Mouse (Mus musculus): ENCODE measurements around the gene Adamts7. TPM values are rescaled to one million over a fixed set of nuclear protein-coding genes. Genes with fewer than 3 reads are reported as not detected.

Gene Adamts7
- polyA plus RNA-seq, 1 experiment, result 4.6 TPM

DNA sequence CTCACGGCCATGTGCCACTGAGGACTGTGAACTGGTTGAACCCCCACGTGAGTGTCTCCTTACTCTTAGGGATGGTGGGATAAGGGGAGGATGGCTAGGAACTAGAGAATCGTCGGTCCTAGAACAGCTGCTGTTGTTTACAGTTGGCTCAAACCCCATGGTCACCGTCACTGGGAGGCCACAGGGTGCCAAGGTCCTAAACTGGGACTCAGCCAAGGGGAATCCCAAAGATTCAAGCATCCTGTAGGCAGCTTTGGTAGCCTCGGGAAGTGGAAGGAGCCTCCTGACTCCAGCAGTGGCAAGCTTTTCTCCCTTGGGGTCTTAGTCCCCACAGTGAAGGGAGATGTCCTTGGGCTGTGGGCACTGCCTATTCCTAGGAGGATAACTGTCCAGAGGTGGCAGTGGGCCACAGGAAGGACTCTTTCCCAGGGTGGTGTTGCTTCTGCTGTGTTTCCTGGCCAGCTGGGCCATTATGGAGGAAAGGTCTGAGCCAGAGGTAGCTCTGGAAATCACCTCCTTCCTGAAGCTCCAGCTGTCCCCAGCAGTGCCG lies 34.3 kb downstream of the Adamts7 start:
- DNase-seq (ENCODE audit: low read depth in 1 of 2, low spot score in 2 of 2), result no peak
- Histone ChIP-seq H3K36me3 (ENCODE audit: control insufficient read depth, insufficient read depth, low read length) (no peaks in the 10 kb centered on the region), H3K27ac (ENCODE audit: insufficient read depth, low read length) (peak overlapping the region; percentile 8; the same call in 1 of the 2 replicates), H3K4me3 (ENCODE audit: extremely low read depth, insufficient read depth, insufficient read length) (no peak overlapping the region), H3K4me1 (ENCODE audit: control insufficient read depth, insufficient read depth, insufficient read length) (peaks cover 14% of the 10 kb centered on the region; the same call in 1 of the 2 replicates), H3K27me3 (ENCODE audit: control insufficient read depth, insufficient read depth, low read length) (no peaks in the 10 kb centered on the region)
- WGBS, result 74% methylated on average over 7 of the region's 7 CpGs
- TF ChIP-seq POLR2A (IDR thresholded peaks at IDR 0.05; ENCODE audit: low read depth, low read length) (no peak), CTCF (IDR thresholded peaks at IDR 0.05; ENCODE audit: extremely low read depth, insufficient read depth, insufficient read length, insufficient replicate concordance) (no peak)

DNA sequence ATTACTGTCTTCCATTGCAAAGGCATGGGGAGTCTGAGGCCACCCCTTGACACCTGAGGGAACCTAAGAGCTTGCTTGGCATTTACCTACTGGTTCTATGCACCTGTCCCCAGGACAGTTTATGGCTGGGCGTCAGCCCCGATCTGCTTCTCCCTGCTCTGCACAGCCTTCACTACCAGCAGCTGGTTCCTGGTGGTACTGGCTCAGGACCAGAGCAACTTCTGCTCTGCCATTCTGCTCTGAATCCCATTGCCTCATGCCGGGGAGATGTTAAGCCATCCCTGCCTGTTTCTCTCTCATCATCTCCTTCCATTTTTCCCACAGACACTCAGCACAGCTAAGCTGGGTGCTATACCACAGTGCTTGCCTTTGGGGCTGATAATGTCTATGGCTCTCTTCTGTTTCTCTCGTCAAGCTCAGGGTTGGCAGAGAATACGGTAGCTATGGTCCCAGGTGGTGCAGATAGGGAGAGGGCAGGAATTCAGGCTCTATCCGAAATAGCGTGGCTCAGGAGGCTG lies 35.1 kb downstream of the Adamts7 start:
- Histone ChIP-seq H3K27ac (ENCODE audit: insufficient read depth, low read length) (0 out of 2 replicates have a peak overlapping the region, but pooled peaks have one; percentile 8), H3K27me3 (ENCODE audit: control insufficient read depth, insufficient read depth, low read length) (no peaks in the 10 kb centered on the region), H3K4me1 (ENCODE audit: control insufficient read depth, insufficient read depth, insufficient read length) (peaks cover 15% of the 10 kb centered on the region; the same call in 1 of the 2 replicates), H3K36me3 (ENCODE audit: control insufficient read depth, insufficient read depth, low read length) (no peaks in the 10 kb centered on the region), H3K4me3 (ENCODE audit: extremely low read depth, insufficient read depth, insufficient read length) (no peak overlapping the region)
- no peak for DNase-seq (ENCODE audit: low read depth in 1 of 2, low spot score in 2 of 2)
- 74% methylated on average over 7 of the region's 7 CpGs for WGBS
- TF ChIP-seq CTCF (IDR thresholded peaks at IDR 0.05; ENCODE audit: extremely low read depth, insufficient read depth, insufficient read length, insufficient replicate concordance) (no peak), POLR2A (IDR thresholded peaks at IDR 0.05; ENCODE audit: low read depth, low read length) (no peak)

DNA sequence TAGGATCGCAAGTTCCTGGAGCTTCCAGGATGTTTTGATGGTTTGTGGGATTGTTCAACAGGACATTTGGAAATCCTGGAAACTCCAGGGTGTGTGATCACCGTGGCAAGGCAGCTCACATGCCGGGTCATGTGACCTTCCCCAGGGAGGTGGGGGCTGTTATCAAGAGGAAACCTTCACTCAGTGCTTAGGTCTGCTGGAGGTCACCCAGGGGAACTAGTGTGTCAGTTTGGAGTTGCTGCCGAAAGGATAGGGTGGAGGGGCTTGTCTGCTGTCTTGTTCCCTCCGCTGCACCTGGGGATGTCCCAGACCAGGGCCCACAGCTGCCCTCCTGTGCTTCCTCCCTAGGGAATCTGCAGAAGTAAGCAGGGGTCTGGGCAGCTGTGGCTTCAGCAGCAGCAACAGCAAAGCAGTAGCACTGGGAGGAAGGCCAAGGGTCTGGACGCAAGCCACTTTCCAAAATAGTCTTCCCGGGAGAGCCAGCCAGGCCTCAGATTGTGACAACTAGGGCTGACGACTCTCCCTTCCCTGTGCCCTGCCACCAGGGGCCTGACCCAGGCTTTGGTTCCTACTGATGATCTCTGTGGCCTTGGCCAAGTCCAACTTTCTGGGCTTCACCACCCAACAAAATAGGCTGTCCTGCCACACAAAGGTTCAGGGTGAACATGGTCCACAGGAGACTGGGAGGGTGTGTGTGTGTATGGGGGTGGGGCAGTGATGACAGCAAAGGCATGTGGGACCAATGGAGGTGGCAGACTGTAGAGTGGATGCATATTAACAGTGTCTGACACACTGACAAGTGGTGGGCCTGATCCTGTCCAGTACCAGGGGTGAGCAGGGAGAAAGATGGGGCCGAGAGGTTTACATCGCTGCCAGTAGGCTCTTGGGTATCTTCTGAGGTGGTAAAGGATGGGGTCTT lies 35.9 kb downstream of the Adamts7 start:
- TF ChIP-seq CTCF (IDR thresholded peaks at IDR 0.05; ENCODE audit: extremely low read depth, insufficient read depth, insufficient read length, insufficient replicate concordance) (no peak), POLR2A (IDR thresholded peaks at IDR 0.05; ENCODE audit: low read depth, low read length) (no peak)
- Histone ChIP-seq H3K36me3 (ENCODE audit: control insufficient read depth, insufficient read depth, low read length) (no peaks in the 10 kb centered on the region), H3K27me3 (ENCODE audit: control insufficient read depth, insufficient read depth, low read length) (no peaks in the 10 kb centered on the region), H3K4me3 (ENCODE audit: extremely low read depth, insufficient read depth, insufficient read length) (no peak overlapping the region), H3K27ac (ENCODE audit: insufficient read depth, low read length) (0 out of 2 replicates have a peak overlapping the region, but pooled peaks have one; percentile 8), H3K4me1 (ENCODE audit: control insufficient read depth, insufficient read depth, insufficient read length) (peaks cover 15% of the 10 kb centered on the region; the same call in 1 of the 2 replicates)
- WGBS, result 39% methylated on average over 10 of the region's 10 CpGs
- DNase-seq (ENCODE audit: low read depth in 1 of 2, low spot score in 2 of 2), result no peak

DNA sequence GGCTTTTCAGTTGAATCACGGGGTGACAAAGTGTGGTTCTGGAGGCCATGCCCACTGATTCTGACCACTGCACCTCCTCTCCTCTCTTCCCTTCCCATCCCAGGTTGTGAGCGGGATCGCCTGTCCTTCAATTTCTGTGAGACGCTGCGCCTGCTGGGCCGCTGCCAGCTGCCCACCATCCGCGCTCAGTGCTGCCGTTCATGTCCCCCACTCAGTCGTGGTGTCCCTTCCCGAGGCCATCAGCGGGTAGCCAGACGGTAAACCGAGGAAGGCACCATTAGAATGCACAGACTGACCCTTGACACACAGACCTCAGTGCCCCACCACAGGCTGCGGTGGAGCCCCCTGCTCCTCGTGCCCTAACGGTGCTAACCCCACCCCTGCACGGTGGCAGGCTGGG lies 36.7 kb downstream of the Adamts7 start:
- H3K36me3 ChIP-seq (ENCODE audit: control insufficient read depth, insufficient read depth, low read length), result peaks cover under 1% of the 10 kb centered on the region; the same call in 1 of the 2 replicates
- no peak for DNase-seq (ENCODE audit: low read depth in 1 of 2, low spot score in 2 of 2)
- H3K4me1 ChIP-seq (ENCODE audit: control insufficient read depth, insufficient read depth, insufficient read length), result peaks cover 15% of the 10 kb centered on the region; the same call in 1 of the 2 replicates
- WGBS, result 93% methylated on average over 18 of the region's 18 CpGs
- H3K27ac ChIP-seq (ENCODE audit: insufficient read depth, low read length), result no peak overlapping the region
- H3K4me3 ChIP-seq (ENCODE audit: extremely low read depth, insufficient read depth, insufficient read length), result no peak overlapping the region
- TF ChIP-seq POLR2A (IDR thresholded peaks at IDR 0.05; ENCODE audit: low read depth, low read length) (no peak), CTCF (IDR thresholded peaks at IDR 0.05; ENCODE audit: extremely low read depth, insufficient read depth, insufficient read length, insufficient replicate concordance) (no peak)
- H3K27me3 ChIP-seq (ENCODE audit: control insufficient read depth, insufficient read depth, low read length), result no peaks in the 10 kb centered on the region

DNA sequence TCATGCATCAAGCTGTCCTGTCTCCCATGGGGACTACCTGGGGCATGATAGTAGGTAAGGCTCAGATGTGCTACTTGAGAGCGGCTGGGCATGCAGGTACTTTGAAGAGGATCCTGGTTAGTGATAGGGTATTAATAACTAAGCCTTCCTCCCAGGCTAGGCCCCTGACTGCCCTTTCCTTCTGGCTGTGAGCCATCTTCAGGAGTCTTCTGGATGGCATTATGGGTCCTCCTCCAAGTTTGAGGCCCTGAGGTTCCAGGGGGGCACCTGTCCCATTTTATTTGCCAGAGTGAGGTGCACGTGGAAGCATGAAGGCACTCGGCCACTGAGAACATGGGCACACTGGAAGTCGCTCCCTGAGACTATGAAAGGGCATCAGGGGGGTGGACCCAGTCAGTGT lies 37.6 kb downstream of the Adamts7 start:
- H3K4me3 ChIP-seq (ENCODE audit: extremely low read depth, insufficient read depth, insufficient read length), result no peak overlapping the region
- H3K4me1 ChIP-seq (ENCODE audit: control insufficient read depth, insufficient read depth, insufficient read length), result peaks cover 15% of the 10 kb centered on the region; the same call in 1 of the 2 replicates
- H3K27me3 ChIP-seq (ENCODE audit: control insufficient read depth, insufficient read depth, low read length), result no peaks in the 10 kb centered on the region
- TF ChIP-seq POLR2A (IDR thresholded peaks at IDR 0.05; ENCODE audit: low read depth, low read length), result no peak
- TF ChIP-seq CTCF (IDR thresholded peaks at IDR 0.05; ENCODE audit: extremely low read depth, insufficient read depth, insufficient read length, insufficient replicate concordance), result no peak
- H3K36me3 ChIP-seq (ENCODE audit: control insufficient read depth, insufficient read depth, low read length), result peaks cover 4% of the 10 kb centered on the region
- no peak overlapping the region for H3K27ac ChIP-seq (ENCODE audit: insufficient read depth, low read length)
- WGBS, result 92% methylated on average over 4 of the region's 4 CpGs
- DNase-seq (ENCODE audit: low read depth in 1 of 2, low spot score in 2 of 2), result no peak

DNA sequence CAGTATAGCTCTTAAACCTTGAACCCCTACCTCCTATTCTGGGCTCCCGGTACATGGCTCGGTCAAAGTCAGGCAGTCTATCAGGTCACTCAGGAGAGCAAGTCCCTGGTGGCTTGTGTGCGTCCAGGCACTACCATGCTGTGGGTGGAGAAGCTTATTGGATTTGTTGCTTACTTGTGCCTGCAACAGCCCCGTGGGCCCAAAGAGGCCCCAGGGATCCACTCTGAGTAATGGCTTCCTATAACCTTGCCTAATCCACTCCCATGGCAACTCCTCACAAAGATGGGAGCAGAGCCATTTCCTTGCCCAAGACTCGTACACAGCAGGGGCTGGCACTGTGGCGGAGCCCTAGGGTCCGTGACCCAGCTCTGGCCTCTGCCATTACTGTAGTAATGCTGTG lies 38.2 kb downstream of the Adamts7 start:
- H3K4me3 ChIP-seq (ENCODE audit: extremely low read depth, insufficient read depth, insufficient read length), result no peak overlapping the region
- no peak overlapping the region for H3K27ac ChIP-seq (ENCODE audit: insufficient read depth, low read length)
- peaks cover 4% of the 10 kb centered on the region for H3K36me3 ChIP-seq (ENCODE audit: control insufficient read depth, insufficient read depth, low read length)
- H3K27me3 ChIP-seq (ENCODE audit: control insufficient read depth, insufficient read depth, low read length), result no peaks in the 10 kb centered on the region
- peaks cover 15% of the 10 kb centered on the region; the same call in 1 of the 2 replicates for H3K4me1 ChIP-seq (ENCODE audit: control insufficient read depth, insufficient read depth, insufficient read length)
- TF ChIP-seq CTCF (IDR thresholded peaks at IDR 0.05; ENCODE audit: extremely low read depth, insufficient read depth, insufficient read length, insufficient replicate concordance) (no peak), POLR2A (IDR thresholded peaks at IDR 0.05; ENCODE audit: low read depth, low read length) (no peak)
- 78% methylated on average over 7 of the region's 7 CpGs for WGBS
- no peak for DNase-seq (ENCODE audit: low read depth in 1 of 2, low spot score in 2 of 2)

All from spleen, adult 2 months (tissue).